Mouse (Mus musculus) embryo, embryonic 11.5 days (tissue): ENCODE measurements around the gene Tacc2.

ENCODE experiments used
- DNase-seq: peaks from one replicate; pipeline ENCODE4 v3.0.0-alpha.2; 2012; ENCODE audit warnings: low read depth, low spot score

Tacc2 gene

DNA sequence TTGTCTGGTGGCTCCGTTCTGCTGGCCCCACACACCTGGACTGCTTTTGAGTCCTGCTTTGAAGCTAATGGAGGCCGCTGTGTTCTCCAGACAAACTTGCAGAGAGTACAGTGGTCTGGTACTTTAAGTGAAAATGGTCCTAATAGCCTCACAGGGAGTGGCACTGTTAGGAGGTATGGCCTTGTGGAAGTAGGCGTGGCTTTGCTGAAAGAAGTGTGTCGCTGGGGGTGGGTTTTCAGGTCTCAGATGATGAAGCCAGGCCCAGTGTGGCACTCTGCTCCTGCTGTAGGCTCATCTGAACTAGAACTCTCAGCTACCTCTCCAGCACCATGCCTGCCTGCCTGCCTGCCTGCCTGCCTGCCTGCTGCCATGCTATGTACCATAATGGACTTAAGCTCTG, 190.9 kb downstream of the Tacc2 start:
- no peak for DNase-seq

DNA sequence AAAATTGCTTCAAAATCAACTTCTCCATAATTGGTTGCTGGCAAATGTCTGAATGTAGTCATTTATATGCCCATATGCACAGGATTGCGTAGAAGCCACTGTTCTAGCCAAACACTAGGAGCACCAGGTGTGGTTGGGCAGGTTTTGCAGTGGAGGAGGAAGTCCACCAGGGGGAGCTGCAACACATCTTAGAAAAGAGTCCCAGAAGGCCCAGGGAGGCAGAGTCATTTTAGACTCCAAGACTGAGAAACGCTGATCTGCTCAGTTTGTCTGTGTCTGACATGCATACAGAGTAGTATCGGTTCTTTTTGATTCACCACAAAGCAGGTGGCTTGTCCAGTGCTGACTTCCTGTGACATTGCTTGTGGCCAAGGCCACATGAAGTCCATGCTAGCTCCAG, 193.5 kb downstream of the Tacc2 start:
- peak; percentile 59 for DNase-seq

DNA sequence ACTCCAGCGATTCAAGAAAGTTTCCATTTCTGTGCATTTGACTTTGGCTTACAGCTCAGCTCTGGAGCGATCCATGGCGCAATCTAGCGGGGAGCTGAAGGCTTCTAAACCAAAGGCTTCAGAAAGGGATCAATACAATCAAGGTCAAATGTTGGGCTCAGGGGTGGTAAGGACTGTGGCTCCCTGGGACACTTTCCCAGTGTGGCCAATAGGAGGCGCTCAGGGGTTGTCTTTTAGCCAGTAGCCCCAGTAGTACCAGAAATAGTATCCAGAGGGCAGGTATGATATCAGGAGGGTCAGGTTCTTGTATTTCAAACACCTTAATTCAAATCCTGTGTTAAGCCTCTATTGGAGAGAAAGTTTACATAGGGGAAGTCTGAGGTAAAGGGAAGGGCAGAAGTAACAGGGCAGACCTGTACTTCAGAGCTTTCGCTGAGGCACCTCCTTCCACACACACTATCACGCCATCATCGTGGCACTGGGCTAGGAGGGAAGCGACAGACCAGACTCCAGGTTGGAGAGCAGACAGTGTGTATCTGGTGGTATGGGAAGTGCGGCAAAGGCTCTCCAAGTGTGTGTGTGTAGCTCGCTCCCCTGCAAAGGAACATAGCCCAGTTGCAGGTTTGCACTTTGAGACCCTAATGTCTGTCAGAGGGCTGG, 196.1 kb downstream of the Tacc2 start:
- DNase-seq: no peak

DNA sequence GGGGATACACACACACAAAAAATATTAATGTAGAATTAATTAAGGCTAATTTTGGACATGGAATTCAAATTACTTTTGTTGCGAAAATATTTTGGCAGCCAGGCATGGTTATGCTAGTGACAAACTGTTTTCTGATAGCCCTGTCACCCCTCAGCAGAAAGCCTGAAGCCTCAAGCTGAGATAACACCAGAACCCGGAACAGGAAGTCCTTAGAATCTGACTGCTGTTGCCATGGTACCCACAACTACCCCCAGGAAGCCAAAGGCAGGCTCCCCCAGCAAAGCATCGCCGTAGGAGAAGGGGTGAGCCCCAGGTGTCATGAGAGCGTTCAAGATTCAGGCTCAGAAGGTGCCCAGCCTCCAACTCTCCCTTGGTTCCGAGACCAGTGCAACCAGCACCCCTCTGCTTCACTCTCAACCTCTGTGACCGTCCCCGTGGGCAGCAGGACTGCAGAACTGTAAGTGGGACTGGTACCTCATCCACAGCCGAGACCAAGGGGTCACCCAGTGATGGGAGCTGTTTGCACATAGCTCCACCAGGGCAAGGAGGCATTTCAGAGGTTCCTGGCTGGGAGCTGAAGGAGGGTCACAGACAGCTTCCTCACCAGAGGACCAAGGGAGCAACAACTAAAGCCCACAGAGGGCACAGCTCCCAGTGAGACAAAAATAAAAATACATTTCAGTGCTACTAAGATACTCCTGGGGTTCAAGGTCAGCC, 196.8 kb downstream of the Tacc2 start, which contains the start of gene Btbd16:
Btbd16 (plus strand) TSS at position 156 of the 717 bp plus-strand sequence.
- DNase-seq: no peak

DNA sequence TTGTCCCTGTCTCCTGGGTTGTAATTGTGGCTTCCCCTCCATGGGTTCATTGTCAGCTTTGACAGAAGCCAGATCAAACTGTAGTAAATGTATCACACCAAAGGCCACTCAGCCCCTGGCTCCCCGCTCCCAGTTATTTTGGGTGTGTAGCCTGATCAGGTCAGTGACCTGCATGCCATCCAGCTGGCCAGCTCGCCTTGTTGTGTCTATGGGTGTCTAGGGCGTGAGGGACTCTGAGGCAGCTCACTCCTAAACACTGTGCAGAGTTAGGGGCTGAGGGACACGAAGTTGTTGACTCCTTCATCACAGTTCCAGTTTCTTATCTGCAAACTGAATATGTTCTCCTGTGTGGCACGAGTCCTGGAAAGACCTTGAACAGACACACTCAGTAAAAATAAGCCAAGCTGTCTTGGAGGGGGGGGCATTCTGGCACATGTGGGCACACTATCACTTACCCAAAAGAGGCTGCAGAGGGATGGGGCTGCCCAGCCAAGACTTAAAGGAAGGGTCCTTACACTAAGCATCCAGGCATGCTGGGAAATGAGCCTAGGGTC, 203.7 kb downstream of the Tacc2 start:
- DNase-seq: no peak

DNA sequence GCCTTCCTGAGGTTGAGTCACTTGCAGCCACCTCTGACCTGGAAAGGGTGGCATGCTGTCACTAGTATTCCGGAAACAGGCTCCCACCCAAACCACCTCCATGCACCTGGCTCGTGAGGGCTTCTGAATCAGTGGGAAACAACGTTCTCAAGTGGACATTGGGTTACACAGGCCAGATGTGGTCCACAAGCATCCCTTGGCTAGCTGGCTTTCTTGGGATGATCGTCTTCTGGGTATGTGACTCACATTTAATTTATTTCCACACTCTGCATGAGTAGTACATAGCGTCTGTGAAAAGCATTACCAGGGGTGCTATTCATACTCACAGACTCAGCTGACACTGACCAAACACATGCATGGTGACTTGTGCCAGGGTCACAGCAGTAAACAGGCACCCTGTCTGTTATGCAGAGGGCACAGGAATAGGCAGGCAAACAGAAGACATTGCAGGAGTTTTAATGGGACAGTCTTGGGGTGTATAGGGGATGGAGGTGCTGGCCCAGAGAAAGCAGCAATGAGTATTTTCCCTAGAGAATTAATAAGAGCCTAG, 205.3 kb downstream of the Tacc2 start:
- no peak for DNase-seq

DNA sequence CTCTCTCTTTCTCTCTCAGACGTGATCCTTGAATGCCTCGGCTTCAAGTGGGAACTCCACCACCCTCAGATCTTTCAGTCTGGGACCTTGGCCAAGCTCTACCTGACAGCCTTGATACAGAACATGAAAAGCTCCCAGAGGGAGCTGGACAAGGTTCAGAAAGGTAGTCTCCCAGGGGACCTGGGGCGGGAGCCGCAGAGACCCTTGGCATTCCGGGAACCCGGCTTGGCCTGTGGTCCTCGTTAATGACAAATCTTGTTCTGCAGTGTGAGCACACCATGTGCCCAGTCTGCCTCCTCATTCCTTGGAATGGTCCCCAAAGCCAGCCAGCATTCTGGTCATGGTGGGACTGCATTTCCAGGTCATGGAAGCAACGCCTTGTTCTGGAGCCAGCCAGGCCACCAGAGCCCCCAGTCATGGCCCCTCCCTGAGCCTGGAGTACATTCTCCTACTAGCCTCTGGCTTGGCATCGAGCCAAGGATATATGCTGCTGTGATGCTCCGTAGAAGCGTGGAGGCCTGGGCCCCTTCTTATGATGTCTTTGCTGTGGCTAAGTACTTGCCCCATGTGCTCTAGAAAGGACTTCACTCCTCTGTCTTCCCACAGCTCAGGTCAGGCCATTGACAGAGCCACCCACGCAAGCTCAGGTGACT, 208.8 kb downstream of the Tacc2 start:
- no peak for DNase-seq

DNA sequence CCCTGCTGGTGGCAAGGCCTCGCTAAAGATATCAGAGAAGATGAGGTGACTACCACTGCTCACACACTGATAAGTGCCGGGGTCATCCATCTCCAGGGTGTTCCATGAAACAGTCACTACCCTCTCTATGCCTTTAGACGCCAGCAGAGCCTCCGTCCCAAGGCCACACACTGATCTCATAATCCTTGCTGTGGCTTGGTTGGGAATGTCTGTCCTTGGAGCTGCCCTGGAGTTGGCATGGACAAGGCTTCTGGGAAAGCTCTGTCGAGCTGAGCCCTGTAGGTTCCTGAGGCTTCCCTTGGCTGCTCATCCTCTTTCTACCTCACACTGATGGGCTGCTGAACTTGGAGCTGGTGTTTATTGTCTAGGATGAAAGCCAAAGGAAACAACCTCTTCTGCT, 209.5 kb downstream of the Tacc2 start:
- no peak for DNase-seq

DNA sequence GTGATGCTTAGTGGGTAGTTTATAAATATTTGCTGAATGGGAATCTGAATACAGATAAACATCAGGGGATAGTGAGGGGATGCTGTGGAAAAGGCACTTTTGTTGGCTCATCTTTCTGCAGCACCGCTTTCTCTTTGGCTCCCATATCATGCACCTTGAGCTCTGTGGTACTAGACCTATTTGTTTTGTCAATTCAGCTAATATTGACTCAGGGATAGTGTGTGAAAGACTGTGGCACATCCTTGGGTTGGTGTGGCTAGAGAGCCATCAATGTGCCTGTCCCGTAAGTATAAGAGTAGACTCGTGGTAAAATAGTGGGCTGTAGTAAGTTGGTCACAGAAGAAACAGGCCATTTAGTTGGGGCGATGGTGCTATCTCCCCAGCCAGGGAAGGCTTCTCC, 210.3 kb downstream of the Tacc2 start:
- DNase-seq: no peak

DNA sequence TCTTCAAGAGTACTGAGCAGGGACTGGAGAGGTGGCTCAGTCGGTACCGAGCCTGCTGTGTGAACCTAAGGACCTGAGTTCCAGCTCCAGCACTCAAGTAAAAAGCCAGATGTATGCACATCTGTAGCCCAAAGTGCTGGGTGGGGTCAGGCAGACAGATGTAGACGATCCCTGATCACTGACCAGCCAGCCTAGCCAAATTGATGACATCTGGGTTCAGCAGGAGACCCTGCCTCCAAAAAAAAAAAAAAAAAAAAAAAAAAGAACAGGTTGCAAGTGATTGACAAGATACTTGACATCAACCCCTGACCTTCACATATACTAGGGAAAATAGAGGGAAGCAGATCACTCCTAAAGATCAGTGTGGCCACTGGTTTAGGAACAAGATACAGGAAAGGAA, 211.7 kb downstream of the Tacc2 start:
- no peak for DNase-seq

DNA sequence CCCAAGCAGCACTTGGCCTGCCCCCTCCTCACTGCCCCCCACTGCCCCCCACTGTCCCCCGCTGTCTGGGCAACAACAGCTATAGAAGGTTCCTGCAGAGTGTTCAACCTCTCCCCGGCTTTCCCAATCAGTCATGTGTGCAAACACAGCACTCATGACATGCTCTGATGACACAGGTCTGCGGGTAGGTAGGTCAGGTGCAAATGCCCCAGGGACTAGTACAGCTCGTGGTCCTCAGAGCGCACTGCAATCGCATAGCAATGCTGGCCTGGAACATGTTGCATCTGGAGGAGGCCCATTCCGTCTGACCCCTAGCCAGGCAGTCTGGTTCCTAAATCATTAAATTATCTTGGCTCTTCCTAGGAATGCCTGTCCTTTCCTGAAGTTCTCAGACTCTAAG, 212.2 kb downstream of the Tacc2 start:
- no peak for DNase-seq

DNA sequence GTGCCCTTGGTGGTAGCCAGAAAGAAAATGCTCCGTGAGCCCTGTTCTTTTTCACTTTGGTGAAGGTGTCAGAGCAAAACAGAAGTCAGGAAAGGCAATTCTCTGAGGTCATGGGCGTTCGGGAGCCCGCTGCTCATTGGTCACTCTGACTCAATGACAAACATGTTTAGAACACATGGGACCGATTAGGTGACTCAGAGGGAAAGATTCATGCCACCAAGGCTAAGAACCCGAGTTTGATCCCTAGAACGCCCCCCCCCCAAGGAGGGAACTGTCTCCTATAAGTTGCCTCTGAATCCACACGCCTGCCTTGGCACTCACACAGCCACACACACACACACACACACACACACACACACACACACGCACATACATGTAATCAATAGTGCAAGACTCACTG, 216.4 kb downstream of the Tacc2 start:
- no peak for DNase-seq

DNA sequence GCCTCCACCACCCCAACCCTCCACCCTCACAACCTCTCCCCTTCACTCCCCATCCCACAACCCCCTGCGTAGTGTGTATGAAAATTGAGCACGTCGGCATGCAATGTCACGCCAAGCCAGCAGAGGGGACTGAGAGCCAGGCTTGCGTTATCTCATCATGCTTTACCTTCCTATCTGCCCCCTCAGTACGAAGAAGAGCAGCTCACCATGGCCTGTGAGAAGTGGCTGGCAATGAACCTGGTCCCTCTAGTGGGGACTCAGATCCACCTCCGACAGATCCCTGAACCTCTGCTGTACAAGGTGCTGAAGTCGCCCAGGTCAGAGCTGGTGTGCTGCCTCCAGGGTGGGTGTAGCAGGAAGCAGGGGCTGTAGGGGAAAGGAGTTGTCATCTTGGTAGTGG, 219.5 kb downstream of the Tacc2 start:
- DNase-seq: no peak

DNA sequence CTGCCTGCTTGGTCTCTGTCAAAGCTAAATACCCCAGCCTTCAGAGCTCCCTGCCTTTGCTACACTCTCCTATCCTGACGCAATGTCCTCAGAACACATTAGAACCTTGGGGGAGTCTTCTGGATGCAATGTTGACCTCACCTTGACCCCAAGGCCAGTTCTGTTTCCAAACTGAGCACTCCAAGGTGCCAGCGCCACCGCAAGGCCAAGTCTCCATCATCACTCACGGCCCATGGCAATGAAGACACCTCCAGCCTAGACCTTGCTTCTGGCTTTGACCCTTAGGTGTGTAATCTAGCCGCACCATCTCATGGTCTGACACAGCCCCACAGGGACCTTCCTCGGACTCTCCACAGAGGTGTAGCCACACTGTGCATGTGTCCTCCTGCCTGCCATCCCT, 220.3 kb downstream of the Tacc2 start:
- DNase-seq: no peak

DNA sequence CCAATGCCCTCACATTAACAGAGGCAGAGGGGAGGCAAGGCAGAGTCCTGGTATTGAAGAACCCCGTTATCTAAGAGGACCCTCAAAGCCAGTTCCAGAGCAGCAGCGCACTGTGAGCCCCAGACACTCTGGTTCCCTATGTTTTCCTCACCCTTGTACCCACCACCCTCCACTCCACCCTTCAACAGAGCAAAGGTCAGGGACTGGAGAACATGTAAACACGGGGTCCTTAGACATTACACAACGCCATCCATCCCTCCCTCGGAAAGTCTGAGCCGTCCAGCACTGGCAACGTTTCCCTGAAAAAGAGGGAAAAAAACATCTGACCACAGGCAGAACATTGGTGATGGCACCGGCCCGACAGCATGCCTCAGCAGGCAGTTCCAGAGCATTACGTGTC, 222.2 kb downstream of the Tacc2 start:
- no peak for DNase-seq

DNA sequence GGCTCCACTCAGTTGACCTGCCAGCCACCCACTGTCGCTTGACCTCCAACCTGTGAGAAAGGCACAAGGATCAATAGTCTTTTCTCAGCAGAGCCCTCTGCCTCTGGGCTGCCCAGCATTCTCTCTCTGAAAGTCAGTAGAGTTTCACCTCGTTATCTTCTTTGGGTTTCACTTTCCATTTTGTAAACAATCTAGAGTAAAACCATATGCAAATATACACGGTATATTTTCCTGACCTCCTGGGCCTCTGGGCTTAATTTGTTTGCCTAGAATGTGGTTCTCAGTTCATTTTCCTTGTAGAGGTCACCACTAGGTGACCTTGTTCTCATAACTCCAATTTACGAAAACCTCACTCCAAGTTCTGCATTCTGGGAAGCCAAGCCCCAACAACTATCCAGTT, 223.4 kb downstream of the Tacc2 start:
- no peak for DNase-seq

DNA sequence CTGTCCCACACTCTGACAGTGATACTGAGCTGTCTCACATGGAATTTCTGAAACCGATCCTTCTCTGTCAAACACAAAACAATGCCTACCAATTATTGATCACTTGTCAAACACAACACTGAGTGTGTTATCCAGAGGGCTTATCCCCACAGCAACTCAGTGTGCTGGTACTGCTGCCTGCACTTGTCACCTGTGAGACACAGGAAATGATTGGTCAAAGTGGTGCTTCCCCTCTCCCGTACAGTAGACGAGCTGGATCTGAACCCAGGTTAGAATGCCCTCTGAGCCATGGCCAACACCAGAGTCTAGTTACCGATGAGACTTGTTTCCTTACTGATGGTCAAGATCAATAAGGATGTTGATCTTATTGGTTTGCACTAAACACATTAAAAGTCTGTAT, 224.6 kb downstream of the Tacc2 start:
- no peak for DNase-seq

DNA sequence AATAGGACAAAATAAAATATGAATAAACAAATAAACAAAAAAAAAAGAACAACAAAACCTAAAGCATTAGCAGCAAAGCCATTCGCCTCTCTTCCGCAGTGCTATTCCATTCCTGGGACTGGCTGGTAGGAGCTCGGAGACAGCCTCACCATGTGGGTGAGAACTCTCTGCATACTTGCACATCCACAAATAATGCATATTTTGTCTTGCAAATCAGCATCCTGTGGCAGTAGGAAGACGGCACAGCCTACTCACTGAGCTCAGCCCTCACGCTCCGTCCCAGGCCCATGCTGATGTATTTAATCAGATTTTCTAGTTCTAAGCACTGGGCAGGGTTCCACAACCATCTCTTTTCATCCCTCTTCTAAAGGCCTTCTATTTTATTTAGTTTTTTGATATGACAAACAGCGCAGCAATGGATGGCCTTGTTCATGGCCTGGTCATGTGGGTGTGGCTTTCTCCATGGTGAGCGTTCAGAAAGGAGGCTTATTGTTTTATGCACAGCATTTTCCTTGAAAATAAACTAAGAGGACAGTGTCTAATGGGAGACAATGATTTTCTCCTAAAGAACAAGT, 226.1 kb downstream of the Tacc2 start:
- no peak for DNase-seq

DNA sequence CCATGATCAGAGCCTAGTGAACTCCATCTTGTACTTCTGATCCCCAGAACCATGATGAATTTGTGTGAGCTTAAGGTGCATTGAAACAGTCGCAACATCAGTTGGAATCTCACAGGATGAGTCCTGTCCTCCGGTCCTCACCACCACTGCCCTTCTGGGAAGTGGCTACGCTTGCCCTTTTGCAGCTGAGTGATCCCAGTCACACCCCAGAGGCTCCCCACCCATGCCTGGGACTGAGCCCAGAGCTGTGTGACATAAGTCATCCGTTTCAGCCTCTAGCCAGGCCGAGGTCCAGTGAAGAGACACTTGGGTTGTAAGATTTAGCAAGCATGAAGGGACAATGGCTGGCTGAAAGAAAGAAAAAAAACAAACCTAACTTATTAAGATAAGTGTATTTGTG, 227.8 kb downstream of the Tacc2 start:
- no peak for DNase-seq

DNA sequence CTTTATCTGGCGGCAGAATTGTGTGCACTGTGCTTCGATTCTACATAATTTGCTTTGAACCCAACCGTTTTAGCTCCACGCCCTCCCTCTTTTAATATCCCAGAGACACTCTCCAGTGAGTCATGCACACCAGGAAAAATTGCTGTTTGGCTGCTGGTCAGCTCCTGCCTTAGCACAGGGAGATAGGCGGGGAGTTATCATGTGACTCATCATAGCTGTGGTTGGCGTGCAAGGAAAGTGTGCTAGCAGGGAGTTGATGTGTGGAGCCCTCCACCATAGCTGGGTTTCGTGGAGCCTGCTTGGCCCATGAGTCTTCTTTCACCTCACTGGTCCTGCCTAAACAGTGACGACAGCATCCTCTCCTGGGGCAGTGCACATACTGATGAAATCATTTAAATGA, 230.5 kb downstream of the Tacc2 start:
- no peak for DNase-seq

DNA sequence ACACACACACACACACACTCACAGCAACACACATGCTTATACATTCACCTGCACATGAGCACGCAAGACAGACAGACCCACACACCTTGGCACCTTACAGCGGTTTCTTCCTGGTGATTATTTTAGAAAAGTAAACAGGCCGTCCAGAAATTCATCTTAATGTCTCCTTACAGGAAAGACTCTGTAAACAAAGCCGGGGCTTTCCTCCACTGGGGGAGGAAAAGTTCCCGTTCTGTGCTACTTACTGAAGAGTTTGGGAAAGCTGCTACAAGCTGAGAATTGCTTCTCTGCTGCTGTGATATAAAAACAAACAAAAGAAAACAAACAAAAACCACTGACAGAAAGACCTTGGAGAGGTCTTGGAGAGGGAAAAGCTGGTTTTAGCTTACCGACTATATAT, 231.5 kb downstream of the Tacc2 start:
- no peak for DNase-seq

DNA sequence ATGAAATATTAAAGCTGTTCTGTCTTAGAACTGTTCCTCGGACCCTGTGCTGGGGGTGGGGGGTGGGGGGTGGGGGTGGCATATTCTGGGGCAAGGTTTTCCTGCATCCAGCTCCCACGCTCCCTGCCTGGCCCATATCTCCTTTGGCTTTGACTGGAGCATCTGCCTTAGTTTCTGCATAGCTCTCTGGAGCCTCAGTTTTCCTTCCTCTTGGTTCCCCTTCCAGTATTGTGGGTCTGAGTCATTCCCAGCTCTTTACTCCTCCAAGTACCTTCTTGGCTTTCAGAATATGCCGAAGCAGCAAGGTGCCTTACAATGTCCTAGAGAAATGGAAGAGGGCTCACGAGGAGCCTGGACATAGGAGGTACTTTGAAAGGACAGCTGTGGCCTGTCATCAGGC, 233.0 kb downstream of the Tacc2 start:
- DNase-seq: no peak
